11 mouse cellular contexts compared by ENCODE assay signal in genomic region chr13:55429226-55429888, GRCm38 (mm10). TPM values are rescaled to one million over a fixed set of nuclear protein-coding genes. Genes with fewer than 3 reads are reported as not detected.
DNase-seq lines count a peak whose midpoint lies in the region; ATAC-seq and TF ChIP-seq lines count a peak whose summit lies in the region.
"Had no signal": no experiment of that assay in that cellular context is flagged by ENCODE, and none has a peak within 500 bp of the region (broad histone marks: within the 10 kb centered on the region; RNA-seq: fewer than 3 reads in every experiment).

No protein-coding gene starts in this region.

- no peak overlapping the region for H3K9ac ChIP-seq in lung, postnatal 0 days (replicated peaks; ENCODE audit: low read depth)
- H3K9ac ChIP-seq in hindbrain, postnatal 0 days (replicated peaks; ENCODE audit: low read length): no peak overlapping the region
- H3K9ac ChIP-seq: embryonic facial prominence, embryonic 13.5 days; limb, embryonic 12.5 days had no signal

- 60% methylated on average over 12 of the region's 12 CpGs for WGBS in lung, postnatal 0 days
- WGBS in hindbrain, postnatal 0 days: 73% methylated on average over 12 of the region's 12 CpGs

- no peaks in the 10 kb centered on the region for H3K27me3 ChIP-seq in lung, postnatal 0 days (replicated peaks; ENCODE audit: insufficient read depth, low read length)
- H3K27me3 ChIP-seq in hindbrain, postnatal 0 days (ENCODE audit: insufficient read depth, low read length): no peaks in the 10 kb centered on the region
- H3K27me3 ChIP-seq: embryonic facial prominence, embryonic 13.5 days had no signal

- no peak overlapping the region for H3K27ac ChIP-seq in lung, postnatal 0 days (ENCODE audit: low read length)
- no peak overlapping the region for H3K27ac ChIP-seq in hindbrain, postnatal 0 days
- H3K27ac ChIP-seq: embryonic facial prominence, embryonic 13.5 days; limb, embryonic 12.5 days had no signal

- no peak for TF ChIP-seq EP300 in lung, postnatal 0 days (IDR thresholded peaks at IDR 0.05)

- TF ChIP-seq CTCF in lung, postnatal 0 days (IDR thresholded peaks at IDR 0.05): no peak
- no peak for TF ChIP-seq CTCF in hindbrain, postnatal 0 days (IDR thresholded peaks at IDR 0.05; ENCODE audit: low read depth)

- DNase-seq in spleen, adult 18-20 months: peak; percentile 69 to 70
- DNase-seq in spleen, adult 12 weeks (ENCODE audit: low spot score): no peak
- peak; percentile 39 for DNase-seq in heart, postnatal 4 days
- peak; percentile 70 for DNase-seq in lung, postnatal 0 days (ENCODE audit: low spot score)
- DNase-seq in testis, postnatal 14 days (ENCODE audit: low spot score): peak; percentile 66
- DNase-seq in right cerebral cortex, postnatal 36 days (ENCODE audit: low spot score in 2 of 2): no peak
- no peak for DNase-seq in hindbrain, postnatal 0 days (ENCODE audit: low spot score)

- H3K4me1 ChIP-seq in lung, postnatal 0 days (ENCODE audit: insufficient read depth, low read depth, low read length): no peaks in the 10 kb centered on the region
- no peaks in the 10 kb centered on the region for H3K4me1 ChIP-seq in hindbrain, postnatal 0 days (ENCODE audit: insufficient read depth, low read length)
- H3K4me1 ChIP-seq: embryonic facial prominence, embryonic 13.5 days; limb, embryonic 12.5 days had no signal

- H3K4me3 ChIP-seq in lung, postnatal 0 days (ENCODE audit: low read depth, low read length): no peak overlapping the region
- no peak overlapping the region for H3K4me3 ChIP-seq in hindbrain, postnatal 0 days (ENCODE audit: low read length)
- H3K4me3 ChIP-seq: embryonic facial prominence, embryonic 13.5 days; limb, embryonic 12.5 days had no signal

- no peak overlapping the region for H3K4me2 ChIP-seq in lung, postnatal 0 days (replicated peaks; ENCODE audit: low read depth, low read length)
- H3K4me2 ChIP-seq in hindbrain, postnatal 0 days (ENCODE audit: low read depth, low read length): no peak overlapping the region
- H3K4me2 ChIP-seq: embryonic facial prominence, embryonic 13.5 days; limb, embryonic 12.5 days had no signal

- H3K36me3 ChIP-seq in lung, postnatal 0 days (ENCODE audit: insufficient read depth, low read length): no peaks in the 10 kb centered on the region
- H3K36me3 ChIP-seq in hindbrain, postnatal 0 days (ENCODE audit: insufficient read depth, low read length): no peaks in the 10 kb centered on the region
- H3K36me3 ChIP-seq: embryonic facial prominence, embryonic 13.5 days; limb, embryonic 12.5 days had no signal

- 0 out of 2 replicates have a peak, but pooled peaks cover 3% of the 10 kb centered on the region for H3K9me3 ChIP-seq in lung, postnatal 0 days (ENCODE audit: low read length)
- H3K9me3 ChIP-seq in hindbrain, postnatal 0 days (ENCODE audit: low read length): 0 out of 2 replicates have a peak, but pooled peaks cover 2% of the 10 kb centered on the region

- peak; percentile 84 for ATAC-seq in lung, postnatal 0 days
- no peak for ATAC-seq in hindbrain, postnatal 0 days
- ATAC-seq in frontal cortex, adult (ENCODE audit: low TSS enrichment): no peak

RNA-seq across cellular contexts. Expression of gene F12, which starts 2.8 kb away (rescaled TPM):
- not detected for total RNA-seq in heart, postnatal 4 days (2021)
- polyA plus RNA-seq in lung, postnatal 0 days (2015; fragmentation: Nextera tagmentation; extraction: Ambion mirVana): not detected in 2 replicates
- not detected in 2 replicates for total RNA-seq in hindbrain, postnatal 0 days (2014; rRNA removed)
- polyA plus RNA-seq in hindbrain, postnatal 0 days (2015; fragmentation: Nextera tagmentation; extraction: Ambion mirVana): 0.26 and 0.48 TPM in 2 replicates
- total RNA-seq: MEL had no signal
- polyA plus RNA-seq: limb, embryonic 12.5 days had no signal

RNA-seq across cellular contexts. Expression of gene Pfn3, which starts 14.3 kb away (rescaled TPM):
- total RNA-seq in heart, postnatal 4 days (2021): not detected
- not detected in 2 replicates for polyA plus RNA-seq in lung, postnatal 0 days (2015; fragmentation: Nextera tagmentation; extraction: Ambion mirVana)
- 0.52 TPM in 1 of 2 replicates, not detected in the other for total RNA-seq in hindbrain, postnatal 0 days (2014; rRNA removed)
- polyA plus RNA-seq in hindbrain, postnatal 0 days (2015; fragmentation: Nextera tagmentation; extraction: Ambion mirVana): 0.37 and 0.68 TPM in 2 replicates
- total RNA-seq: MEL had no signal
- polyA plus RNA-seq: embryonic facial prominence, embryonic 13.5 days; limb, embryonic 12.5 days had no signal

RNA-seq across cellular contexts. Expression of gene Grk6, which starts 15.5 kb away (rescaled TPM):
- total RNA-seq in heart, postnatal 4 days (2021): 10 to 100 TPM; 29.9 to 31.1 TPM
- 20.4 and 20.5 TPM in 2 replicates for polyA plus RNA-seq in lung, postnatal 0 days (2015; fragmentation: Nextera tagmentation; extraction: Ambion mirVana)
- total RNA-seq in hindbrain, postnatal 0 days (2014; rRNA removed): 72.2 and 72.6 TPM in 2 replicates
- 34.7 and 35.5 TPM in 2 replicates for polyA plus RNA-seq in hindbrain, postnatal 0 days (2015; fragmentation: Nextera tagmentation; extraction: Ambion mirVana)

RNA-seq across cellular contexts. Expression of gene Slc34a1, which starts 31.4 kb away (rescaled TPM):
- not detected for total RNA-seq in heart, postnatal 4 days (2021)
- polyA plus RNA-seq in lung, postnatal 0 days (2015; fragmentation: Nextera tagmentation; extraction: Ambion mirVana): not detected in 2 replicates
- not detected in 2 replicates for total RNA-seq in hindbrain, postnatal 0 days (2014; rRNA removed)
- polyA plus RNA-seq in hindbrain, postnatal 0 days (2015; fragmentation: Nextera tagmentation; extraction: Ambion mirVana): not detected in 2 replicates
- total RNA-seq: MEL had no signal
- polyA plus RNA-seq: embryonic facial prominence, embryonic 13.5 days; limb, embryonic 12.5 days had no signal

RNA-seq across cellular contexts. Expression of gene Prr7, which starts 34.7 kb away (rescaled TPM):
- total RNA-seq in heart, postnatal 4 days (2021): 1 to 10 TPM; 2.1 to 2.3 TPM
- polyA plus RNA-seq in lung, postnatal 0 days (2015; fragmentation: Nextera tagmentation; extraction: Ambion mirVana): 0.17 and 0.45 TPM in 2 replicates
- 106 and 119 TPM in 2 replicates for total RNA-seq in hindbrain, postnatal 0 days (2014; rRNA removed)
- polyA plus RNA-seq in hindbrain, postnatal 0 days (2015; fragmentation: Nextera tagmentation; extraction: Ambion mirVana): 4.6 and 4.9 TPM in 2 replicates

Comparison
In these comparisons a context has a peak if more than half of its experiments do, and no peak if none do; other contexts are left out.
1. DNase-seq: peak in spleen, adult 18-20 months (2 of 2), heart, postnatal 4 days (single experiment), lung, postnatal 0 days (single experiment) and testis, postnatal 14 days (single experiment); none in spleen, adult 12 weeks (single experiment), right cerebral cortex, postnatal 36 days (0 of 2) and hindbrain, postnatal 0 days (single experiment).